Mouse (Mus musculus) gastrocnemius, adult 18-20 months (tissue): Measurements from ENCODE around the gene Foxc2. TPM values are rescaled to one million over a fixed set of nuclear protein-coding genes. Genes with fewer than 3 reads are reported as not detected.

Source experiments
- DNase-seq: peaks from one replicate; pipeline ENCODE4 v3.0.0; 2021; ENCODE audit warnings: low spot score
- total RNA-seq, 2 experiments: library from RNA; stranded (reverse); gene quantifications; 2 replicates each; pipeline ENCODE4 v1.2.3; 2021

Foxc2 gene
- total RNA-seq, 2 experiments from 2014 or later, result 0.16 to 0.36 TPM

DNA sequence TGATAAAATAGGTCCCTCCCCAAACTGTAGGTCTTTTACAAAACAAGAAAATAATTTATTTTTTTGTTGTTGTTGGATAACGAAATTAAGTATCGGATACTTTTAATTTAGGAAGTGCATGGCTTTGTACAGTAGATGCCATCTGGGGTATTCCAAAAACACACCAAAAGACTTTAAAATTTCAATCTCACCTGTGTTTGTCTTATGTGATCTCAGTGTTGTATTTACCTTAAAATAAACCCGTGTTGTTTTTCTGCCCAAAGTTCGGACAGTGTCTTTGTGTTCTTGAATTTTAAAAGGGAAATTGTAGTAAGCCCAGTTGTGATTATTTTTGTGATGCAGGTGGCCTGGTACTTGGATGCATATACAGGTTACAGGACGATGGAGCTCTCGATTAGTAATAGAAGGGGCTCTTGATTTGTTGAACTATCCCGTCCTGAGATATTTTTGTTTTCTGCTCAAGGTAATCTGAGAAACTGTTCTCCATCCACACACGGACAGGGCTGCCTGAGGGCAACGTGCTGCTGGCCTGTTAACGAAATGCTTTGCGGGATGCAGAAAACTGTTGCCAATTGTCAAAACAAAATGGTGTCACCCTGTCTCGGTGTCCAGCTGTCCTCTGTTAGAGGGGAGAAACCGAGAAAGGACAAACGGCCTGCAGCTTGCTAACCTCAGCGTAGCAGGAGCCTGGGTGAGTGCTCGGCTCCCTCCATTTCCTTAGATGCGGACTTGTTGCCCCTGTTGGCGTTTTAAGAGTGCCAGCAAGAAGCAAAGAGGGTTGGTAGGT lies 2.9 kb downstream of the Foxc2 start:
- no peak for DNase-seq

DNA sequence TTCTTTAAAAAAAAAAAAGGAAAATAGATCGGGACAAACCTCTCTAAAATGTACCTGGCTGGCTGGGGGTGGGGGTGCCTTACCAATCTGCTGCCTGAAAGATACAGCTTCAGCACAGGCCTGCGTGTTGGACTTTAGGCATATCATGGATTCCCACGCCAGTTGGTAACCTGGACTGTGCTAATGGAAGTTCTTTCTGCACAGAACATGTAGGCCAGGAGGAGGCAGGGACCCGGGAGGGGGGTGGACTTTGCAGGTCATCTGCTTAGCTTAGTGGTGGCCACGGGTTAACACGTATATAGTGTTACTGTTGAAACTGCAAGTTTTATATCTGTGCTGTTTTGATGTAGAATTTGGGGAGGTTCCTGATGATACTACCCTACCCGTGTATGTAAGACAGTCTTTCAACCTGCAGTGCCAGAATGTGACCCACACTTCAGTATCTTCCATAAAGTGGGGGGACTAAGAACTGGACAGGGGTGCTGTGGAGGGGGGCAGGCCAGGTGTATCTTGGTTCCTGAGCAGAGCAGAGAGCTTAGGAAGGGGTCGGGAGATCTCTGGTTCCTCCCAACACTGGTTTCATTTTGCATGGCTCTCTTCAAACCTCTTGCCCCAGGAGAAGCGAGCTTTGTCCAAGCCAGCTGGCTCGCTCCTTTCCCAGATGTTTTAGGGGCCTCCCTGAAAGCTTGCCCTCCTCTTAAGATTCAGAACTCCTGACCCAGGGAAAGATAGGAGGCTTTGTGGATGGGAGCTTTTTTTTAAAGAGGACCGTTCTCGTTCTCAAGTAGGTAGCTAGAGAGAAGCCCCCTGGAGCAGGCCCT lies 3.9 kb downstream of the Foxc2 start:
- no peak for DNase-seq

DNA sequence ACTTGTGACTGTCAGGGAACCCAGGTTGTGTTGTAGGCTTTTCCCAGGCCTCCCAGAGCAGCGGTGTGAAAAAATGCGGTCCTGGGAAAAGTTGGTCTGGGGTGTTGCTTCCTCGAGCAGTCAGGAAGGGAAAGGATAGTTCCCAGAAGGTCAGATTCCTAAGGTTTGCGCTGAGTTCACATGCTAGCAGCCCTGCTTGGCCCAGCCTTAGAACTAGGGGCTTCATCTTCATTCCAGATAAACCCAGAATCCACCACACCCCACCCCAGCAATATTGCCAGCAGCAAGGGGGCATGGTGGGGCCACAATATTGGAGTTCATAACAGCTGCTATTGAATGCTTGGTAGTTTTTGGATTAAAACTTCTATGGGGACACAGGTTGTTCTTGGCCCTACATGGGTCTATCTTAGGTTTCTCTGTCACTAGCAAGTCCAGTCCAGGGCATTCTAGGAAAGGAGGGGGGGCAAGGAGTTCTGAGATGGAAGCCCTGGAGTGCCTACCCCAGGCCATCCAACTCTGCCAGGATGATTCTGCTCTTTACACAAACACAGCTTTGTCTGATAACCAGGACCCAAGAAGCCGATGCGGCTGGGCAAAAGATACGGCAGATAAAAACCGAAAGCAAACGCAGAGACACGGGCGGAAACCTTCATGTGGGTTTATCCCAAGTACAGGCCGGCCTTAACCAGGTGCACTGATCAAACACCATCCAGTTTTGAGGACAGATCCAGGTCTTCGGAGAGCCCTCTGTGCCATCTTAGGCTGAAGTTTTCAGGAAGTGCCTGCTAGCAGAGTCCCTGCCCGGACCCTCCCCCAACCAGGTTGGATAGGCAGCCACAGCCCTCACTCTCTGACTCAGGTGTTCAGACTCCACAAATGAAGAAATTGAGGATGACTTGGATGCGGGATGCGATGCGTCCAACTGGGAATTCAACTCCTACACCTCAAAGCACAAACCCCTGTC lies 4.8 kb downstream of the Foxc2 start:
- no peak for DNase-seq

DNA sequence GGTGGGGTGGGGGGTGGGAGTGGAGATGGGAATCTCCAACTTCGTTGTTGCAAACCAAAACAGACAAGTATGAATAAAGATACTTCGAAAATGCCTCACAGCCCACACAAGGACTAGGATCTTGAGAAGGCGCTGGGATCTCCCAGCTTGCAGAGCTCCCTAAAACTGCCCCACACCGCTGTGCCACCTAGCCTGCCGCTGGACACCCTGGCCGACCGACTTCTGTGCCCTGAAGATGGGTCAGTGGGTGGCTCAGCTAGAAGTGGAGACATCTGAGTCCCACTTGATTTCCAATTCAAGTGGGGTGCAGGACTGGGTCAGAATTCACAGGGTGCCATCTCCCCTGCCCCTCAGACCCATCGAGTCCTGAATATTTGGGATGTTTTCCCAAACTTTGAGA lies 5.7 kb downstream of the Foxc2 start:
- no peak for DNase-seq

GRCm38 (mm10) chr8:121122368-121122767 lies 6.4 kb downstream of the Foxc2 start:
- no peak for DNase-seq

- DNase-seq, result no peak
Measured at GRCm38 (mm10) chr8:121123113-121123512, 7.1 kb downstream of the Foxc2 start.

GRCm38 (mm10) chr8:121124547-121125239 lies 8.7 kb downstream of the Foxc2 start:
- DNase-seq, result no peak

DNA sequence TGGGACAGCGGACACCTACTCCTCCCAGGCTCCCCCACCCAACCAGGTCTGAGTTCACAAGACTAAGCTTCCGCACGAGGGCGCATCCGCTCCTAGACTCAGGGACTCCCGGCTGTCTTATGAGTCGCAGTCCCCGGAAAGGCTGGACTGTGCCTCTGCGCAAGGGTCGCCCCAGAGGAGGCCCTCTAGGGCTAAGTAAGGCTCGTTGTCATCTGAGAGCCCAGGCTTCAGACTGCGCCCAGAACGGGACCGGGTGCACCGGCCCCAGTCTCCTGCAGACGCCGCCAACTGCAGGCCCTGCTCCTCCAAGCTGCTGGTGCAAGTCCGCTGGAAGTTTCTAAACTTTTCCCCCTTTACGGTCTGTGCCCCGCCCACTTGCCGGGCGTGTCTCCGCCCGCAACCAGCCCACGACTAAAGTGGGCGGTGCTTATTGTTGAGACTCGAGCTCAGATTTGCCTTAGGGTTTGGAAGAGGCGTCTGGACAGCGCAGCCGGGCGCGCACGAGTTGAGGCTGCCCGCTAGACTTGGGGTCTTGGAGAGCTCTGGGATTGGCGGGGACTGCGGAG lies 9.4 kb downstream of the Foxc2 start:
- DNase-seq, result peak; percentile 43

DNA sequence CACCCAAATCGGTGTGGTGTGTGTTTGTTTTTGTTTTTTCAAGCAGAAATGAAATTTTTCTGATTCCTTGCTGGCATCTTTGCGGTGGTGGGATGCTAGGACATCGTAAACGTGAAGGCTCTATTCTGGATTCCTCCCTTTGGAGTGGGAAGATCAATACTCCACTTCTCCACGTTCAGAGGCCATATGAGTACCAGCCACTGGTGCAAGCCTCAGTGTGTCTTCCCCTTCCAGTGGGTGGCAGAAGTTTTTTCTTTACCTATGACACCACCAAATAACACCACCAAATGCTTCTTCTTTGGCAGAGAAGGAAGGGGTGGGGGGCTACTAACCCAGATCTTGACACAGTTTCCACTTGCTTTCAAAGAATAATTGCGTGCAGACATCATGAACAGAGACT lies 10.2 kb downstream of the Foxc2 start:
- DNase-seq, result no peak

DNA sequence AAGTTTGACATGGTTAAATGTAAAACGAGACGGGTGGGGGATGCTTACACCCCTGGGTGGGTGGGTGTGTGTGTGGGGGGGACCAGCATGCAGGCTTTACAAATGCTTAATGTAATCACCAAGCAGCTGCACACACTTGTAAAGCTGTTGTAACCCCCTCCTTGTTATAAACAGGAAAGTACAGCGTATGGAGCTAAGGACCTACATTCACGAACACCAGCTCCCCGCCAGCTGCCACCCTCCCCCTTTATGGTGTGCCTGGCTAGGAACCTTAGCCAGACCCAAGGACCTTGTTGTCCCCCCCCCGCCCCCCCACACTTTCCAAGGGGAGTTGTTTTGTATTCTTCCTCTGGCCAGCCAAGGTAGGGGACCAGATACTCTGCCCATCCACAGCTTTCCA lies 10.7 kb downstream of the Foxc2 start:
- no peak for DNase-seq

GRCm38 (mm10) chr8:121127291-121127701 lies 11.3 kb downstream of the Foxc2 start:
- DNase-seq, result no peak

DNA sequence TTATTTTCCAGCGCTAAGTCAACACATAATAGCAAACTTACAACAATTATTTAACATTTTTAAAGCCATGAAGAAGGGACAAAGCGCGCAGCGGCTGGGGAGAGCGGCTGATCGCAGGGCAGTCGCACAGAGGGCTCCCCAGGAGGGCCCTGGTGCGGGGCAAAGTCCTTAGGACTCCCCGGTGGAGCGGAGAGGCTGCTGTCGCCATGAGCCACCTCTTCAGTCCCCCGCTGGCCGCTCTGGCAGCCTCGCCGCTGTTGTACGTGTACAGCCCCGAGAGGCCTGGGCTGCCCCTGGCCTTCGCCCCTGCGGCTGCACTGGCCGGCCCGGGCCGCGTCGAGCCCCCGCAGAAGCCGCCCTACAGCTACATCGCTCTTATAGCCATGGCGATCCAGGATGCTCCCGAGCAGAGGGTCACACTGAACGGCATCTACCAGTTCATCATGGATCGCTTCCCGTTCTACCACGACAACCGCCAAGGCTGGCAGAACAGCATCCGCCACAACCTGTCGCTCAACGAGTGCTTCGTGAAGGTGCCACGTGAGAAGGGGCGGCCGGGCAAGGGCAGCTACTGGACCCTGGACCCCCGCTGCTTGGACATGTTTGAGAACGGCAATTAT lies 11.9 kb downstream of the Foxc2 start, which contains the start of gene Foxl1:
Gene Foxl1, plus strand, starts transcription at position 185 of the 620 bp plus-strand sequence.
- DNase-seq, result no peak

GRCm38 (mm10) chr8:121128531-121129264 lies 12.7 kb downstream of the Foxc2 start:
- no peak for DNase-seq

DNA sequence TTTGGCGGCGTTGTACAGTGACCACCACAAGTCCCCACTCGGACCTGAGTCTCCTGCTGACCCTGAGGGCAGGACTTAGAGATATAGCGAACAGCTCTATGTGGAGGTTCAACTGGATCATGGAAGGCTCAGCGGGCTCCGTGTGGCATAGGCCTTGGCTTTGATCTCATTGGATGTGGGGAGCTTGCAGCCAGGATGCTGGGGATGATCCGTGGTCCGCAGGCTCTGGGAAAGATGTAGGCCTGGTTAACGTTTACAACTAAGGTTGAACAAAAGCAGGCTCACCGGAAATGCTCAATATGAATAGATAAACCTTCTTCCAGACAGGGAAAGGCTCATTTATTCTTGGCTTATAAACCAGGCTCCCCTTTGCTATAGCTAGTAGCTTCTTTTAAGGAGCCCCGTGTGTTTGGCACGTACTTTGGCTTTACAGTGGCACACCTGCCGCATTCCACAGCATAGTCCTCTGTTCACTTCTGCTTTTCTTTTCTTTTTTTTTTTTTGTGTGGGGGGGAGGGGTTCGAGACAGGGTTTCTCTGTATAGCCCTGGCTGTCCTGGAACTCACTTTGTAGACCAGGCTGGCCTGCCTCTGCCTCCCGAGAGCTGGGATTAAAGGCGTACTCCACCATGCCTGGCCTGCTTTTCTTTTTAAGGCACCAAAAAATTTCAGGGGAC lies 13.4 kb downstream of the Foxc2 start:
- DNase-seq, result no peak

DNA sequence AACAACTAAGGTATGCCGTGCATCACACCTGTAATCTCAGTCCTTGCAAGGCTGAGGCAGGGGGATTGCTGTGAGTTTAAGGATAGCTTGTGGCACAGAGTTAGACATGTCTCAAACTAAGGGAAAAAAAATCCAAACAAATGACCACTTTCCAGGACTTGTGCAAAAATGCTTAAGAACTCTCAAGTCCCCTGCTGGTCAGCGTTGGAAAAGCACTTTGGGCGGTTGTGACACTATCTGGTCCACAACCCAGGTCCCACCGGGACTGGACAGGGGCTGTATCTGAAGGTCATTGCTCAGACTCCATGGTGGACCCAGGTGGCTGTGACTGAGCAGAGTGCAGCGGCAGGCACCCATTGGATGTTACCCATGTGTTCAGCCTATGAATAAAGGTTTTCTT lies 14.6 kb downstream of the Foxc2 start:
- no peak for DNase-seq

- no peak for DNase-seq
Measured at GRCm38 (mm10) chr8:121132961-121133513, 17.1 kb downstream of the Foxc2 start.

GRCm38 (mm10) chr8:121134102-121134501 lies 18.1 kb downstream of the Foxc2 start:
- DNase-seq, result no peak

DNA sequence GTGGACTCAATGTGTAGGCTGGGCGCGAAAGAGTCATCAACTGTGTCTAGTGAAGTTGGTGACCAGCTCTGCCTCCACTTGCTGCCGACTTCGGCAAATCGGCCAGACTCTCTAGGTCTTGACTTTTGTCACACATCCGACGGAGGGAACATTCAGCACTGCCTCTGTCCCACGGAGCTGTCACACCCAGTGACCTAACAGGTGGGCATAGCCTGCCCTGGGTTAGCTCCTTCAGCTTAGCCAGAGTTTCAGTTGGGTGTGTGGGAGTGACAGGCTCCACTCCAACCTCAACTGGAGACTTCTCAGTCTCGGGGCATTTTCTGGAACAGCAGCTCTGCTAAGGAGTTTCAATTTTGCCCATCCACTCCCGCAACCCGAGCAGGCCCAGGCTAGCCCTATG lies 18.5 kb downstream of the Foxc2 start:
- DNase-seq, result no peak
